Mouse (Mus musculus): ENCODE results near the gene Ubac2. TPM values are rescaled to one million over a fixed set of nuclear protein-coding genes. Genes with fewer than 3 reads are reported as not detected.
A peak's percentile ranks its signal among the peaks of the same experiment; 100 is the strongest.

The Ubac2 gene
- polyA plus RNA-seq, 1 experiment from 2014 or later, result 102 TPM

- no peak for DNase-seq (ENCODE audit: low spot score)
These were observed 44.3 kb downstream of the Ubac2 start for GRCm38 (mm10) chr14:121922731-121923130.

GRCm38 (mm10) chr14:121924876-121925275, 46.5 kb downstream of the Ubac2 start:
- no peak for DNase-seq (ENCODE audit: low spot score)

GRCm38 (mm10) chr14:121926901-121927300, 48.5 kb downstream of the Ubac2 start:
- DNase-seq (ENCODE audit: low spot score), result no peak

GRCm38 (mm10) chr14:121927451-121927850, 49.0 kb downstream of the Ubac2 start:
- DNase-seq (ENCODE audit: low spot score), result no peak

GRCm38 (mm10) chr14:121928375-121929137, 50.1 kb downstream of the Ubac2 start:
- DNase-seq (ENCODE audit: low spot score), result peak; percentile 75

- peak; percentile 64 for DNase-seq (ENCODE audit: low spot score)
These were observed 51.0 kb downstream of the Ubac2 start for GRCm38 (mm10) chr14:121929243-121929951.

- no peak for DNase-seq (ENCODE audit: low spot score)
These were observed 52.4 kb downstream of the Ubac2 start for GRCm38 (mm10) chr14:121930731-121931383.

GRCm38 (mm10) chr14:121931594-121931993, 53.2 kb downstream of the Ubac2 start:
- no peak for DNase-seq (ENCODE audit: low spot score)

- no peak for DNase-seq (ENCODE audit: low spot score)
These were observed 53.8 kb downstream of the Ubac2 start for GRCm38 (mm10) chr14:121932180-121932579.

GRCm38 (mm10) chr14:121933906-121934596, 55.6 kb downstream of the Ubac2 start:
- no peak for DNase-seq (ENCODE audit: low spot score)

GRCm38 (mm10) chr14:121934597-121934946, 56.2 kb downstream of the Ubac2 start:
- no peak for DNase-seq (ENCODE audit: low spot score)

- DNase-seq (ENCODE audit: low spot score), result peak; percentile 1
These were observed 57.9 kb downstream of the Ubac2 start for GRCm38 (mm10) chr14:121936356-121936755.

- peak; percentile 1 for DNase-seq (ENCODE audit: low spot score)
These were observed 58.4 kb downstream of the Ubac2 start for GRCm38 (mm10) chr14:121936856-121937255.

GRCm38 (mm10) chr14:121937601-121938255, 59.3 kb downstream of the Ubac2 start:
- peak; percentile 30 for DNase-seq (ENCODE audit: low spot score)

- peak; percentile 55 for DNase-seq (ENCODE audit: low spot score)
These were observed 60.1 kb downstream of the Ubac2 start for GRCm38 (mm10) chr14:121938256-121939191.

GRCm38 (mm10) chr14:121939582-121939981, 61.2 kb downstream of the Ubac2 start:
- no peak for DNase-seq (ENCODE audit: low spot score)

GRCm38 (mm10) chr14:121946131-121946530, 67.7 kb downstream of the Ubac2 start:
- no peak for DNase-seq (ENCODE audit: low spot score)

GRCm38 (mm10) chr14:121946728-121947127, 68.3 kb downstream of the Ubac2 start:
- no peak for DNase-seq (ENCODE audit: low spot score)

- no peak for DNase-seq (ENCODE audit: low spot score)
These were observed 68.9 kb downstream of the Ubac2 start for GRCm38 (mm10) chr14:121947201-121947760.

- no peak for DNase-seq (ENCODE audit: low spot score)
These were observed 69.5 kb downstream of the Ubac2 start for GRCm38 (mm10) chr14:121947966-121948365.
